Mouse (Mus musculus): ENCODE measurements around the gene Dlx2. TPM values are rescaled to one million over a fixed set of nuclear protein-coding genes. Genes with fewer than 3 reads are reported as not detected.

The Dlx2 gene
- total and polyA plus RNA-seq, 3 experiments, result 0.26 to 0.80 (median 0.28) TPM

GRCm38 (mm10) chr2:71540611-71541417, 5.7 kb downstream of the Dlx2 start:
- DNase-seq, result peak; percentile 3

- no peak for DNase-seq
Measured at GRCm38 (mm10) chr2:71534242-71535052, 12.1 kb downstream of the Dlx2 start.

DNA sequence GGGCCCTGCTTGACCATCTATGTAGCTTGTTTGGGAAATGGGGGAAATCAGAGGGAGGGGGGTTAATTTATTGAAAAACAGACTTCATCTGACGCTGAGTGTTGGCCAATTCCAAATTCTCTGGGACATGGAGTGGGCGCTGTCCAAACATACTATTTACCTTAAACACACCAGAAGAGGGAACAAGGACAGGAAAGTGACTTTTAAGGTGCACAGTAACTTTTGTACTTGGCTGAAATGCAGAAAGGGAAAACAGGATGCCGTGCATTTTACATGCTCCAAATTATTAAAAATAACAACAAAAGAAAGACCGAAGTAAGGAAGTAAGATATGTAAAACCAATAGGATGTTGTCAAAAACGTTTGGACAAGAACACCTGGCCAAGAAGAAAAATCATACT, 13.5 kb downstream of the Dlx2 start:
- DNase-seq, result no peak

GRCm38 (mm10) chr2:71531990-71532970, 14.3 kb downstream of the Dlx2 start:
- no peak for DNase-seq

- no peak for DNase-seq
Measured at GRCm38 (mm10) chr2:71531124-71531590, 15.4 kb downstream of the Dlx2 start.

DNA sequence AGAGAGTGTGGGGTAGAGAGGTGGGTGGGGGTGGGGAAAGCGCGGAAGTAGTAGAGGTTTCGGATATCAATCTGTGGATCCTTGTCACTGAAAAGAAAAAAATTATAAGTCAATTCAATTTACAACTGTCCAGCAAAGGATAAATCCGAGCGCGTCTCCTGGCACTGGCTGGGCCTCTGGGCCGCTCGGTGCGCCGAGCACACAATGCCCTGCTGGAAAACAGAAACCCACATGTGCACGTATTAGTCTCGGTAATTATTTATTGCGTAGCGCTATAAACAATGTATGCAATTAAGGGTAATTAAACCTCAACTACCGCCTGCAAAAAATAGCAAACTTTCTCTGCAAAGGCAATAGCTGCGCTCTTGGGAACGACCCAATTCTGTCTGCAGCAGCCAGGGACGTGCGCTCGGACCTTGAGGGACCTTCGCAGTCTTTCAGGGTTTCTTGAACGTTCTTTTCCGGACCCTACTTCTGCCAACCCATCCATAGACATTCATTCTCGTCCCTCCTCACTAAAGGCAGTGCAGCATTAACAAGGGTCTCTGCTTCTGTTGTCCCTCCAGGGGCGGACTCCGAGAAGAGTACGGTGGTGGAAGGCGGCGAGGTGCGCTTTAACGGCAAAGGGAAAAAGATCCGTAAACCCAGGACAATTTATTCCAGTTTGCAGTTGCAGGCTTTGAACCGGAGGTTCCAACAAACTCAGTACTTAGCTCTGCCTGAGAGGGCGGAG, 16.0 kb downstream of the Dlx2 start:
- DNase-seq, result no peak

DNA sequence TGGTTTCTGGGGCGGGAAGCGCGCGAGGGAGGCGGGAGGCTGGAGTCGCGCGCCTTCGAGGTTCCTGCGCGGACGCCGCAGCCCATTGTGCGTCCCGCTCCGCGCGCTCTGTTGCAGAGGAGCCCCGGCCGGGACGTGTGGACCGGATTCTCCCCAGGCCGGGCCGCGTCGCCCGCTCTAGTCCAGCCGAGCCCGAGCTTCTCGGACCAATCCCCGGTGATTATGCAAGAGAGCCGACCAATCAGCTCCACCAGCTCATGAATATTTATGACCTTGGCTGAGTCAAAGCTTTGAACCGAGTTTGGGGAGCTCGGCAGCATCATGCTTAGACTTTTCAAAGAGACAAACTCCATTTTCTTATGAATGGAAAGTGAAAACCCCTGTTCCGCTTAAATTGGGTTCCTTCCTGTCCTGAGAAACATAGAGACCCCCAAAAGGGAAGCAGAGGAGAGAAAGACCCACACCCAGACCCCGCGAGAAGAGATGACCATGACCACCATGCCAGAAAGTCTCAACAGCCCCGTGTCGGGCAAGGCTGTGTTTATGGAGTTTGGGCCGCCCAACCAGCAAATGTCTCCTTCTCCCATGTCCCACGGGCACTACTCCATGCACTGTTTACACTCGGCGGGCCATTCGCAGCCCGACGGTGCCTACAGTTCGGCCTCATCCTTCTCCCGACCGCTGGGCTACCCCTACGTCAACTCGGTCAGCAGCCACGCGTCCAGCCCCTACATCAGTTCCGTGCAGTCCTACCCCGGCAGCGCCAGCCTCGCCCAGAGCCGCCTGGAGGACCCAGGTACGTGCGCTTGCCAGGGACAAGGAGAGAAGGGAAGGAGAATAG, 16.8 kb downstream of the Dlx2 start:
- peak; percentile 91 for DNase-seq

- DNase-seq, result no peak
Measured at GRCm38 (mm10) chr2:71528714-71529510, 17.6 kb downstream of the Dlx2 start.

- no peak for DNase-seq
Measured at GRCm38 (mm10) chr2:71528014-71528713, 18.4 kb downstream of the Dlx2 start, which contains the start of gene Dlx1. Dlx1 (plus strand) TSS chr2:71528113.

- no peak for DNase-seq
Measured at GRCm38 (mm10) chr2:71527323-71528013, 19.1 kb downstream of the Dlx2 start.

- DNase-seq, result no peak
Measured at GRCm38 (mm10) chr2:71526595-71527322, 19.8 kb downstream of the Dlx2 start.

GRCm38 (mm10) chr2:71524763-71525162, 21.8 kb downstream of the Dlx2 start:
- no peak for DNase-seq

- DNase-seq, result no peak
Measured at GRCm38 (mm10) chr2:71523431-71523830, 23.1 kb downstream of the Dlx2 start.

- no peak for DNase-seq
Measured at GRCm38 (mm10) chr2:71522871-71523270, 23.7 kb downstream of the Dlx2 start.

- no peak for DNase-seq
Measured at GRCm38 (mm10) chr2:71517466-71518099, 29.0 kb downstream of the Dlx2 start.

GRCm38 (mm10) chr2:71516995-71517394, 29.6 kb downstream of the Dlx2 start:
- no peak for DNase-seq

DNA sequence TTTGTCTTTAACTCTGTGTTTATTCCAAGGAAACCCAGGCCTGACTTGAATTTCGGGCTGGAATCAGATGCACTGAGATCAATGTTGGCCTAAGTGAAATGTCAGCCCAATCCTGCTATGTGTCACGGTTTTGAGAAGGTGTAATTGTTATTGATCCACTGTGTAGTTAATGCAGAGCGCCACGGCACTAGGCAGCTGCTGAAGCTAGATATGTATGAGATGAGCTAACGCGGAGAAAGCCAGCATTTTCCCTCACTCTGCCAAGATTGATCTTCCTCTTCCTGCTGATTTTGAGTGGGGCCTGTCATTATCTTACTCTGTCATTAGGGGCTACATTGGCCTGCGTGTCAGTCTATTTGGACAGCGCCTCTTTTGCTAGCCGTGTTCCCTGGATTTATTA, 34.2 kb downstream of the Dlx2 start:
- DNase-seq, result no peak
